Mouse (Mus musculus): Measurements from ENCODE around the gene Cox5a.

GRCm38 (mm10) chr9:57493532-57493931 lies 27.5 kb upstream of the Cox5a start:
- TF ChIP-seq CTCF (IDR thresholded peaks at IDR 0.05; ENCODE audit: low read depth) = no peak
- no peak for TF ChIP-seq EP300 (IDR thresholded peaks at IDR 0.05; ENCODE audit: low read depth)

Measured in liver, postnatal 0 days (tissue).